Mouse (Mus musculus): Measurements from ENCODE around the gene Klhl25. TPM values are rescaled to one million over a fixed set of nuclear protein-coding genes. Genes with fewer than 3 reads are reported as not detected.
"Not testable (repeated sequence)": the region's sequence is repeated elsewhere in the genome, so short reads cannot be mapped to it uniquely, and the experiment has no call there.

Klhl25 gene
- polyA plus RNA-seq, 1 experiment = 31.0 TPM

DNA sequence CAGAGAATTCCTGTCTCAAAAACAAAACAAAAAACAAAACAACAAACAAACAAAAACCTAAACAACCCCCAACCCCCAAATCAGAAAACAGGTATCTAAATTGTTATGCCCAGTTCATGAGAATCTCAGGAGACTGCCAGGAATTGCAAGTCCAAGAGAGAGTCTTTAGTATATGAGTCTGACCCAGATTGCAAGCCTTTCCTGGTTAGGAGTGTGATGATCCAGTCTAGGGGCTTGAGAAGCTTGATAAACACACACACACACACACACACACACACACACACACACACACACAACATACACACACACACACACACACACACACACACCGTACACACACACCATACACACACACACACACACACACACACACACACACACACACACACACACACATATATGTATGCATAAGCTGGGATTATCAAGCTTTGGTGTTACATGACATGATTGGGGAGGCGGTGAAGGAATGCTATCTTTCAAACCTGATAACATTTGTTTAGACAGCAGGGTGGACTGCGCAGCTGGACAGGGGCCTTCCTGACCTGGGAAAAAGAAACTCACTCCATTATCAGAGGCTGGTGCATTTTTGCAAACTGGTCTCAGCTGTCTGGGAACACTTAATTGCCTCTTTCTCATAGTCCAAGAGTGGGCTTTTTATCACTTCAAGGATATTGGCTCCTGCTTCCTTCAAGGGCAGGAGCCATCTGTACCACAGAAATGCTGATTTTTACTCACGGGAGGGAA lies 21.6 kb upstream of the Klhl25 start:
- peak; percentile 41 for DNase-seq (ENCODE audit: low read depth)
- TF ChIP-seq POLR2A (IDR thresholded peaks at IDR 0.05; ENCODE audit: borderline replicate concordance, extremely low read depth, insufficient read depth, insufficient read length, poor library complexity, severe bottlenecking) = no peak
- TF ChIP-seq CTCF (IDR thresholded peaks at IDR 0.05; ENCODE audit: borderline replicate concordance, extremely low read depth, insufficient read depth, insufficient read length) = no peak

DNA sequence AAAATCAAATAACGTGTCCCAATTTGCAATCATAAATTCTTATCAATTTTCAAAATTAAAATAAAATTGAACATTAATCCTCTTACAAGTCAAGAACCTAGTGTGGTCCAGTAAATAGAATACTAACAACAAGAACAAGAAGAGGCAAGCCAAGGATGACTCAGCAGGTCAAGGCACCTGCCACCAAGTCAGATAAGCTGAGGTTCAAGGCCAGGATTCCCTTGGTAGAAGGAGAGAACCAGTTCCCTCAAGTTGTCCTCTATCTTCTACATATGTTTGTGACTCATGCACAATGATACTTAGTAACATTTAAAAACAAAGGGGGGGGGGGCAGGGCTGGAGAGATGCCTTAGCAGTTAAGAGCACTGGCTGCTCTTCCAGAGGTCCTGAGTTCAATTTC lies 20.8 kb upstream of the Klhl25 start:
- no peak for DNase-seq (ENCODE audit: low read depth)
- TF ChIP-seq CTCF (IDR thresholded peaks at IDR 0.05; ENCODE audit: borderline replicate concordance, extremely low read depth, insufficient read depth, insufficient read length) (no peak), POLR2A (IDR thresholded peaks at IDR 0.05; ENCODE audit: borderline replicate concordance, extremely low read depth, insufficient read depth, insufficient read length, poor library complexity, severe bottlenecking) (no peak)

DNA sequence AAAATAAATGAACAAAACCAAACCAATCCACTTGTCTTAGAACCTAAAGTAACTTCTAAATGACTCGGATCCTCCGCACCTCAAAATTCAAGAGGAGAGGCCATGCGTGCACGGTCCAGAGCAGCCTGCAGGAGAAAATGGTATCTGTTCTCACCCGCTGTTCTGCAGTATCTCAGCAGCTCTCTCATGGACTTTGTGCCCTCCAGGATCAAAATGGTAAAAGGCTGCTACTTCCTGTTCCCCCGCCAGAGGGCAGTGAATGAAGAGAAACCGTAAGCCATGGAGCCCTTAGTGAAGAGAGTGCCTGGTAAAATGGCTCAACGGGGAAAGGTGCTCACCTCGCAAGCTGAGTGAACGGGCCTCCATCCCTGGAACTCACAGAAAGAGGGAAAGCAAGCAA lies 20.3 kb upstream of the Klhl25 start:
- DNase-seq (ENCODE audit: low read depth) = peak; percentile 86
- TF ChIP-seq POLR2A (IDR thresholded peaks at IDR 0.05; ENCODE audit: borderline replicate concordance, extremely low read depth, insufficient read depth, insufficient read length, poor library complexity, severe bottlenecking) (no peak), CTCF (IDR thresholded peaks at IDR 0.05; ENCODE audit: borderline replicate concordance, extremely low read depth, insufficient read depth, insufficient read length) (peak; percentile 84)

DNA sequence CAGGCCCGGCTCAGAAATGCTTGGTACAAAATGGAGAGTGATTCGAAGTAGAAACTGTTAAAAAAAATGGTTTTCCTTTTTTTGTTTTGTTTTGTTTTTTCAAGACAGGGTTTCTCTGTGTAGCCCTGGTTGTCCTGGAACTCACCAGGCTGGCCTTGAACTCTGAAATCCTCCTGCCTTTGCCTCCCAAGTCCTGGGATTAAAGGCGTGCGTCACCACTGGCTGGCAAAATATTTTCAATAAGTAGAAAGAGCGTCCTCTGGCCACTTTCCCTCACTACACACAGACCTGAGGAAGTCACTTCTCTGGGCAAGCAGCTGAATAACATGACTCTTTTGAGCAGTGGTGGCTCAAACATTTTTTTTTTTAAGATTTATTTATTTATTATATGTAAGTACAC lies 19.6 kb upstream of the Klhl25 start:
- DNase-seq (ENCODE audit: low read depth) = no peak
- TF ChIP-seq POLR2A (IDR thresholded peaks at IDR 0.05; ENCODE audit: borderline replicate concordance, extremely low read depth, insufficient read depth, insufficient read length, poor library complexity, severe bottlenecking) = no peak
- TF ChIP-seq CTCF (IDR thresholded peaks at IDR 0.05; ENCODE audit: borderline replicate concordance, extremely low read depth, insufficient read depth, insufficient read length) = no peak

- TF ChIP-seq CTCF (IDR thresholded peaks at IDR 0.05; ENCODE audit: borderline replicate concordance, extremely low read depth, insufficient read depth, insufficient read length) (no peak), POLR2A (IDR thresholded peaks at IDR 0.05; ENCODE audit: borderline replicate concordance, extremely low read depth, insufficient read depth, insufficient read length, poor library complexity, severe bottlenecking) (no peak)
- no peak for DNase-seq (ENCODE audit: low read depth)
These were observed 17.7 kb upstream of the Klhl25 start for GRCm38 (mm10) chr7:75830251-75831060.

GRCm38 (mm10) chr7:75833960-75834359 lies 14.2 kb upstream of the Klhl25 start:
- not testable (repeated sequence) for DNase-seq (ENCODE audit: low read depth)

GRCm38 (mm10) chr7:75834932-75835631 lies 13.0 kb upstream of the Klhl25 start:
- DNase-seq (ENCODE audit: low read depth) = not testable (repeated sequence)

DNA sequence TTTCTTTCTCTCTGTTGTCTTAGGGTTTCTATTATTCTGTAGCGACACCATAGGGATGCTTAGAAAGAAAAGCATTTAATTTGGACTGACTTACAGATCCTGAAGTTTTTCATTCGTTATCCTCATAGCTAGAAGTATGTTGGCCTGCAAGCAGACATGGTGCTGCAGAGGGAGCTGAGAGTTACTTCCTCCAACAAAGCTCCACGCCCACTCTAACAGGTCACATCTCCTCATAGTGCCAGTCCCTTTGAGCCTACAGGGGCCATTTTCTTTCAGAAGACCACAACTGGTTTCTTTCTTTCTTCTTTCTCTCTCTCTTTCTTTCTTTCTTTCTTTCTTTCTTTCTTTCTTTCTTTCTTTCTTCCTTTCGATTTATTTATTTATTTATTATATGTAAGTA lies 8.0 kb upstream of the Klhl25 start:
- no peak for TF ChIP-seq CTCF (IDR thresholded peaks at IDR 0.05; ENCODE audit: borderline replicate concordance, extremely low read depth, insufficient read depth, insufficient read length)
- TF ChIP-seq POLR2A (IDR thresholded peaks at IDR 0.05; ENCODE audit: borderline replicate concordance, extremely low read depth, insufficient read depth, insufficient read length, poor library complexity, severe bottlenecking) = no peak
- no peak for DNase-seq (ENCODE audit: low read depth)

- DNase-seq (ENCODE audit: low read depth) = no peak
These were observed 5.8 kb upstream of the Klhl25 start for GRCm38 (mm10) chr7:75842306-75842705.

DNA sequence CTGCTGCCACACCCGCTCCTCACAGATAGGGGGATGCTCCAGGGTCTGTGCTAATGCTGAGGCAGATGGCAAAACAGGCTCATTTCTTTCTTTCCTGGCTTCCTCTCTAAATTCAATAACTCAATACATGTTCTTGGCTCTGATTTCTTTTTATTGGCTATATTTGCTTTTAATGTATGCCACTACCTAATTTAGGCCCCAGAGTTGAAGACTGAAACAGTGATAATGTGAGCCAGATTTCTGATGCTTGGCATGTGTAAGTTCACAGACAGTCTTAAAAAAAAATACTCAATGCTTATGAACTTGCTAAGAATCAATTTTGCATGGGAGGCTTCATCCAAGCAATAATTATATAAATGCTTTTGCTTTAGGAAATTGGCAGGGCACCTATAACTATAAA lies 2.2 kb upstream of the Klhl25 start:
- TF ChIP-seq POLR2A (IDR thresholded peaks at IDR 0.05; ENCODE audit: borderline replicate concordance, extremely low read depth, insufficient read depth, insufficient read length, poor library complexity, severe bottlenecking) = no peak
- no peak for TF ChIP-seq CTCF (IDR thresholded peaks at IDR 0.05; ENCODE audit: borderline replicate concordance, extremely low read depth, insufficient read depth, insufficient read length)
- DNase-seq (ENCODE audit: low read depth) = peak; percentile 77

More at GRCm38 (mm10) chr7:75842306-75842705, 5.8 kb upstream of the Klhl25 start:
- TF ChIP-seq CTCF (IDR thresholded peaks at IDR 0.05; ENCODE audit: borderline replicate concordance, extremely low read depth, insufficient read depth, insufficient read length) = no peak
- no peak for TF ChIP-seq POLR2A (IDR thresholded peaks at IDR 0.05; ENCODE audit: borderline replicate concordance, extremely low read depth, insufficient read depth, insufficient read length, poor library complexity, severe bottlenecking)

GRCm38 (mm10) chr7:75846942-75847341 lies 1.2 kb upstream of the Klhl25 start:
- DNase-seq (ENCODE audit: low read depth) = no peak
- TF ChIP-seq CTCF (IDR thresholded peaks at IDR 0.05; ENCODE audit: borderline replicate concordance, extremely low read depth, insufficient read depth, insufficient read length) (no peak), POLR2A (IDR thresholded peaks at IDR 0.05; ENCODE audit: borderline replicate concordance, extremely low read depth, insufficient read depth, insufficient read length, poor library complexity, severe bottlenecking) (no peak)

DNA sequence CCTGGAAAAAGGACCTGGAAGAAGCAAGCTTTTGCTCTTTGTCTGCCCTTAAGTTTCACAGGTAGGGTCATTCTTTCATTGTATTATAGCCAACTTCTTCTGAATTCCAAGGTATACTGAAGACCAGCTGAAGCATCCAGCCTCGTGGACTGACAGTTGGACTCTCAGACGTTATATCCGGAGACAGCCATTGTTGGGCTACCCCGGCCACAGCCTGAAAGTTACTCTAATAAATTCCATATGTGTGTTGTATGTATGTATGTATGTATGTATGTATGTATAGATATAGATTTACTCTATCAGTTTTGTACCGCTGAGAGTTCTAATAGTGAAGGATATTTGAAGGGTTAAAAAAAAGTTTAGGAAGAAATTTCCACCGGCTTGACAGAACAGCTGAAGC lies 621 bp upstream of the Klhl25 start:
- DNase-seq (ENCODE audit: low read depth) = no peak
- TF ChIP-seq POLR2A (IDR thresholded peaks at IDR 0.05; ENCODE audit: borderline replicate concordance, extremely low read depth, insufficient read depth, insufficient read length, poor library complexity, severe bottlenecking) = no peak
- TF ChIP-seq CTCF (IDR thresholded peaks at IDR 0.05; ENCODE audit: borderline replicate concordance, extremely low read depth, insufficient read depth, insufficient read length) = no peak
